Comparison of ENCODE assay signal across 11 mouse cellular contexts in genomic region chr16:43286319-43286718, GRCm38 (mm10).
DNase-seq lines count a peak whose midpoint lies in the region; ATAC-seq lines count a peak whose summit lies in the region.
"Had no signal": no experiment of that assay in that cellular context is flagged by ENCODE, and none has a peak within 500 bp of the region (broad histone marks: within the 10 kb centered on the region; RNA-seq: fewer than 3 reads in every experiment).

No protein-coding gene starts in this region.

- H3K4me1 ChIP-seq in limb, embryonic 13.5 days, result 0 out of 2 replicates have a peak, but pooled peaks cover 7% of the 10 kb centered on the region
- H3K4me1 ChIP-seq in limb, embryonic 10.5 days, result no peaks in the 10 kb centered on the region
- no peaks in the 10 kb centered on the region for H3K4me1 ChIP-seq in embryonic facial prominence, embryonic 14.5 days (ENCODE audit: control insufficient read depth, insufficient read depth, low read length)
- peaks cover 11% of the 10 kb centered on the region for H3K4me1 ChIP-seq in hindbrain, embryonic 13.5 days (replicated peaks)
- no peaks in the 10 kb centered on the region for H3K4me1 ChIP-seq in kidney, embryonic 15.5 days

- no peaks in the 10 kb centered on the region for H3K36me3 ChIP-seq in limb, embryonic 13.5 days
- H3K36me3 ChIP-seq in limb, embryonic 10.5 days, result no peaks in the 10 kb centered on the region
- H3K36me3 ChIP-seq in embryonic facial prominence, embryonic 14.5 days (ENCODE audit: control insufficient read depth, insufficient read depth, low read length), result no peaks in the 10 kb centered on the region
- no peaks in the 10 kb centered on the region for H3K36me3 ChIP-seq in hindbrain, embryonic 13.5 days
- H3K36me3 ChIP-seq in kidney, embryonic 15.5 days, result no peaks in the 10 kb centered on the region

- no peak for DNase-seq in limb, embryonic 10.5 days (ENCODE audit: low spot score)
- DNase-seq in embryonic facial prominence, embryonic 14.5 days (ENCODE audit: low spot score), result peak; percentile 29
- DNase-seq in ovary, postnatal 14 days (ENCODE audit: low spot score), result peak; percentile 15
- DNase-seq in cerebellum, adult 11 months, result no peak
- DNase-seq: cerebellum, adult 8-10 months; gastrocnemius, postnatal 10 days; lung, postnatal 36 days; right cerebral cortex, postnatal 25 days had no signal

- H3K27ac ChIP-seq in limb, embryonic 13.5 days, result peak overlapping the region; percentile 6; the same call in 1 of the 2 replicates
- H3K27ac ChIP-seq in limb, embryonic 10.5 days, result no peak overlapping the region
- no peak overlapping the region for H3K27ac ChIP-seq in embryonic facial prominence, embryonic 14.5 days (replicated peaks; ENCODE audit: low read depth, low read length)
- peak overlapping the region; percentile 70 for H3K27ac ChIP-seq in hindbrain, embryonic 13.5 days
- H3K27ac ChIP-seq in kidney, embryonic 15.5 days, result no peak overlapping the region

- no peaks in the 10 kb centered on the region for H3K27me3 ChIP-seq in limb, embryonic 13.5 days
- no peaks in the 10 kb centered on the region for H3K27me3 ChIP-seq in limb, embryonic 10.5 days (ENCODE audit: low read depth, poor library complexity, severe bottlenecking)
- no peaks in the 10 kb centered on the region for H3K27me3 ChIP-seq in embryonic facial prominence, embryonic 14.5 days (replicated peaks; ENCODE audit: control insufficient read depth, insufficient read depth, low read length)
- no peaks in the 10 kb centered on the region for H3K27me3 ChIP-seq in hindbrain, embryonic 13.5 days
- no peaks in the 10 kb centered on the region for H3K27me3 ChIP-seq in kidney, embryonic 15.5 days

- 77% methylated on average over 1 of the region's 1 CpGs for WGBS in limb, embryonic 13.5 days
- 90% methylated on average over 1 of the region's 1 CpGs for WGBS in limb, embryonic 10.5 days
- 81% methylated on average over 1 of the region's 1 CpGs for WGBS in embryonic facial prominence, embryonic 14.5 days
- 20% methylated on average over 1 of the region's 1 CpGs for WGBS in hindbrain, embryonic 13.5 days
- 98% methylated on average over 1 of the region's 1 CpGs for WGBS in kidney, embryonic 15.5 days

- 0 out of 2 replicates have a peak, but pooled peaks cover under 1% of the 10 kb centered on the region for H3K9me3 ChIP-seq in limb, embryonic 13.5 days
- H3K9me3 ChIP-seq in limb, embryonic 10.5 days (replicated peaks), result no peaks in the 10 kb centered on the region
- no peaks in the 10 kb centered on the region for H3K9me3 ChIP-seq in embryonic facial prominence, embryonic 14.5 days (ENCODE audit: control insufficient read depth, low read length)
- H3K9me3 ChIP-seq in hindbrain, embryonic 13.5 days, result no peaks in the 10 kb centered on the region
- H3K9me3 ChIP-seq in kidney, embryonic 15.5 days (replicated peaks), result no peaks in the 10 kb centered on the region

- no peak overlapping the region for H3K4me3 ChIP-seq in limb, embryonic 13.5 days
- no peak overlapping the region for H3K4me3 ChIP-seq in limb, embryonic 10.5 days
- no peak overlapping the region for H3K4me3 ChIP-seq in embryonic facial prominence, embryonic 14.5 days (ENCODE audit: low read depth, low read length)
- no peak overlapping the region for H3K4me3 ChIP-seq in hindbrain, embryonic 13.5 days
- H3K4me3 ChIP-seq in kidney, embryonic 15.5 days (replicated peaks), result no peak overlapping the region

- H3K9ac ChIP-seq in limb, embryonic 13.5 days, result no peak overlapping the region
- H3K9ac ChIP-seq in embryonic facial prominence, embryonic 14.5 days (ENCODE audit: low read depth, low read length), result no peak overlapping the region
- H3K9ac ChIP-seq in hindbrain, embryonic 13.5 days, result no peak overlapping the region
- no peak overlapping the region for H3K9ac ChIP-seq in kidney, embryonic 15.5 days

- no peak overlapping the region for H3K4me2 ChIP-seq in limb, embryonic 13.5 days (replicated peaks)
- no peak overlapping the region for H3K4me2 ChIP-seq in embryonic facial prominence, embryonic 14.5 days (ENCODE audit: low read depth, low read length)
- H3K4me2 ChIP-seq in hindbrain, embryonic 13.5 days, result no peak overlapping the region
- H3K4me2 ChIP-seq in kidney, embryonic 15.5 days, result no peak overlapping the region

- no peak for ATAC-seq in limb, embryonic 13.5 days (ENCODE audit: low FRiP score, low read depth)
- ATAC-seq in embryonic facial prominence, embryonic 14.5 days (ENCODE audit: low read depth), result no peak
- peak; percentile 89 for ATAC-seq in hindbrain, embryonic 13.5 days (ENCODE audit: low FRiP score)
- no peak for ATAC-seq in kidney, embryonic 15.5 days (replicated peaks; ENCODE audit: low FRiP score)

Comparison
In these comparisons a context has a peak if more than half of its experiments do, and no peak if none do; other contexts are left out.
1. H3K27ac ChIP-seq: peak in limb, embryonic 13.5 days (single experiment) and hindbrain, embryonic 13.5 days (single experiment); none in limb, embryonic 10.5 days (single experiment), embryonic facial prominence, embryonic 14.5 days (single experiment) and kidney, embryonic 15.5 days (single experiment).
2. DNase-seq: peak in embryonic facial prominence, embryonic 14.5 days (single experiment) and ovary, postnatal 14 days (single experiment); none in limb, embryonic 10.5 days (single experiment) and cerebellum, adult 11 months (single experiment).